Mouse (Mus musculus) spleen, postnatal 0 days (tissue): Measurements from ENCODE around the gene Adcy2. TPM values are rescaled to one million over a fixed set of nuclear protein-coding genes. Genes with fewer than 3 reads are reported as not detected.

Source experiments
- polyA plus RNA-seq: library from polyadenylated mRNA; unstranded; fragments of >200 nt; fragmentation: Nextera tagmentation; extraction: Ambion mirVana; gene quantifications from 2 replicates; pipeline ENCODE4 v1.2.1, GENCODE M21; 2015

Adcy2 gene
- 0.71 and 0.99 TPM in 2 replicates for polyA plus RNA-seq

GRCm38 (mm10) chr13:68998918-68999801, at the start of gene Adcy2:
TSS of gene Adcy2 (minus strand) at chr13:68999541.

GRCm38 (mm10) chr13:68597199-68597598, 402.1 kb downstream of the Adcy2 start, which contains the start of gene 1700001L19Rik:
TSS of gene 1700001L19Rik (plus strand) at chr13:68597421.

GRCm38 (mm10) chr13:68581747-68582516, 417.4 kb downstream of the Adcy2 start, which contains the start of the genes Mtrr and Fastkd3:
TSS of gene Mtrr (minus strand) at chr13:68582149.
TSS of gene Fastkd3 (plus strand) at chr13:68582234.

